Mouse (Mus musculus) liver (tissue): ENCODE results near the gene Hopx.
A peak's percentile ranks its signal among the peaks of the same experiment; 100 is the strongest.
"Not testable (repeated sequence)": the region's sequence is repeated elsewhere in the genome, so short reads cannot be mapped to it uniquely, and the experiment has no call there.

Experiments used
- DNase-seq: peaks from one replicate; pipeline ENCODE4 v3.0.0-alpha.2; 2020; ENCODE audit warnings: mixed read lengths

Hopx gene

DNA sequence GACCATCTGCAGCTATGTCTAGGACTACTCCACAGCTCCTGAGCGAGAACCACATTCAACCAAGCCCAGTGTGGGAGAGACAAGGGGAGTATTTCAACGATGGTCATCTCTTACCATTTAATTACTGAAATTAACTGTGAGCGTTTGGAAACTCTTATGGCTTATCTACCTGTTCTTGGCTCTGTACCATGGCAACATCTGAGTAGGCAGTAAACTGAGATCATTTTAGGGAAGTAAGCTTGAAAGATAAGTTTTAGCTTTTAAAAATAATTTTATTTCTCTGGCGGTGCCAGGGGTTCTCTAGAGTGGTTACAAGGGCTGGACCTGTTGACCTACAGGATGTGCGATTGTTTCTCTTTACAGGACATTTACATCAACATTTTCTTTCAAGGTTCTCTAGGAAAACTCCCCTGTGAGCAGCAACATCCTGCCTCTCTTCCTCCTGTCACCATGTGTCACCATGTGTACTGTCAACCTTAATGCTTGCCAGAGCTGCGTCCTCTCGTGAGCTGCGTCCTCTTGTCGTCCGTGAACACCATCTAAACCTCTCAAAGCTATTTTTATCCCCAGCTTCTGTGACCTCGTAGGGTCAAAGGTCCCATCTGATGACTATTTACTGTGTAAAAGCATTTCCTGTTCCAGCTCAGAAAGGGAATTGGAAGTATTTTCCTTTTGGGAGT, 15.5 kb downstream of the Hopx start:
- no peak for DNase-seq

DNA sequence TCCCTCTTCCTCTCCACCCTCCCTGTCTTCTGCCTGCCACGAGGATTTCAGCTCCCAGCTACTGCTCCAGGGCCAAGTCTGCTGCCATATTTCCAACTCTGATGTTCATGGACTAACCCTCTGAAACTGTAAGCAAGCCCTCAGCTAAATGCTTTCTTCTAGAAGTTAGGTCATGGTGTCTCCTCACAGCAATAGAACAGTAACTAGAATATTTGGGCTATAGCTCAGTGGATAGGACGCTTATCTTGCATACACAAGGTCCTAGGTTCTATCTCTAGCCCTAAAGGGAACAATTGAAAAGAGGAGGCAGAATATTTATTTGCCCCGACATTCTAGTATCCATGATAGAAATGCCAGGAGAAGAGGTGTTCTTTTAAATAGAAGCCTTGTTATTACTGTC, 16.0 kb downstream of the Hopx start:
- no peak for DNase-seq

DNA sequence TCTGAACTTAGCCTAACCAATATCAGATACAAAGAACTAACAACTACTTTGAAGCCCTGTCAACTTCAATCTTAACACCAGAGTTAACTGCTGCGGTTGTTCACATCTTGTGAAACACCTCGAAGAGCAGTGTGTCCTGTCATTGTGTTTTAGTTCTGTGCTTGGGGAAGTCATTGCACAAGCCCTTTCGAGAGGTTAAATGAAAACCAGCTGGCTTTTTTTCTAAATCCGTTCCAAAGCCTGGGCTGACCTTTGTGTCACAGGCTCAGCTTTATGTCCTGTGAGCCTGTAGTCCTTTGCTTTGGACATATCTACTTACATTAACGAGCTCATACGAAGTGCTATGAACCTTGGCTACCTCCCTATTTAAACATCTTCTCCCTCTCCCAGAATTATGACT, 17.2 kb downstream of the Hopx start:
- no peak for DNase-seq

DNA sequence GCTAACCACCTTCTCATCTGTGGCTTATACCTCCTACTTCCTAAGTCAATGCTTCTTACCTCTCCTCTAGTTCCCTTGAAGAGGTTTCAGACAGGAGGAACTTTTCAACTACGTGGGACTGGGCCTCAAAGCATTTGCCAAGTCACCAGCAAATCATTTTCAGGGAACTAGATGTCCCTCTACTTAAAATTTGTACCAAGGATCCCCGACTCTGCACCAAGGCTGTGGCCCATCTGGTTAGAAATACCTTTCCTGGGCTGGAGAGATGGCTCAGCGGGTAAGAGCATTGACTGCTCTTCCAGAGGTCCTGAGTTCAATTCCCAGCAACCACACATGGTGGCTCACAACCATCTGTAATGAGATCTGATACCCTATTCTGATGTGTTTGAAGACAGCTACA, 18.7 kb downstream of the Hopx start:
- not testable (repeated sequence) for DNase-seq

DNA sequence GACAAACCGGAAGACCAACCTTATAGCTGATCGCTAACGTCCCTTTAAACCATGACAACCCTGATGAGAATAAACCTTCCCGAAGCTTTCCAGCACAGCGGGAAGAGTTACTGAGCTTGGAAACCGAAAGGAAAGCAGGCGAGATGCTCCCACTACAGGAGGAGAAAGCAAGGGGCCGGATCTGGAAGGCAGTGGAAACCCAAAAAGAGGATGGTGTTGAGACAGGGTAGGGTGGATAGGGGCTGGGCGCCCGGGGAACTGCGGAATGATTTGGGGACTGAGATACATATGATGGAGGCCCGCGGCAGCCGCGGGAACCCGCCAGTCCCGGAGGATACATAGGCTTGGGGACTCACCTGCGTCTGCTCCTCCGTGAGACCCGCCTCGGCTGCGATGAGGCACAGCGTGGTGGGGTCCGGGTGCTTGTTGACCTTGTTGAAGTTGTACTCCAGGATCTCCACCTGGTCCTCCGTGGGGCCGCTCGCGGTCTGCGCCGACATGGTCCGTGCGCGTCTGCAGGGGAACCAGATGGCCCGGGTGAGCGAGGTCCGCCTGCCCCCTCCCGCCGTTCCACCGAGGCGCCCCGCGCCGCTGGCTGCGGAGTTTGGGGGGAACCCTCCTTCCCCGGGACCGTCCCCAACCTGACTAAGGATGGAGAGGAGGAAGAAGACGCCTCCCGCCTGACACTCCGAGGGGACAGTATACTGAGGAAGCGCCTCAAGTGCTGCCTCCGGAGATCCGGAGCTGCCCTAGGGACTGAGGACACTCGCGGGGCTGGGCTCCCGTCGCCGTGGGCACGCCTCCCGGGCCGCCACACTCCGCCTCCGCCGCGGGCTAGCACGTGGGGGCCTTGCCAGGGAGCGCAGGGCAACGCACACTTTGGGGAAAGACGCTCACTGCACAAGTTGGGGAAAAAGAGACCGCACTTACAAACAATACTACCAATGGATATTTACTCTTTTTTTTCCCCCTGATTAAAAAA, 20.1 kb downstream of the Hopx start:
- DNase-seq: peak; percentile 58

DNA sequence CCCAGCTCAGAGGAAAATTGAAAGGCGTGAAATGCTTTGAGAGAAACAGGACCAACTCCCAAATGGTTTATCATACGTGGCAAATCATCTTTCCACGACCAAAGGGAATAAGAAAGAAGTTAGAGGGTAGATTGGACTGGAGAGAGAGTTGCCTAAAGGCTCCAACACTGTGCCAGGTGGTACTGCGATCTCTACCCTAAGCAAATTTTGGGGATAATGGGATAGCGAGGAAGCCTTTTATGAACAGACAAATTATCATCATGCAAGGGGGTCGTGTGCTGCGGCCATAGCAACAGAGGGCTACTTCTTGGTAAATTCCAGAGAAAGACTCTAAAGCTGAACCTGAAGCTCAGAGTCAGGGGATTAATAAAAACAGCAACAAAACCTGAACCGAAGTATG, 21.0 kb downstream of the Hopx start:
- no peak for DNase-seq

DNA sequence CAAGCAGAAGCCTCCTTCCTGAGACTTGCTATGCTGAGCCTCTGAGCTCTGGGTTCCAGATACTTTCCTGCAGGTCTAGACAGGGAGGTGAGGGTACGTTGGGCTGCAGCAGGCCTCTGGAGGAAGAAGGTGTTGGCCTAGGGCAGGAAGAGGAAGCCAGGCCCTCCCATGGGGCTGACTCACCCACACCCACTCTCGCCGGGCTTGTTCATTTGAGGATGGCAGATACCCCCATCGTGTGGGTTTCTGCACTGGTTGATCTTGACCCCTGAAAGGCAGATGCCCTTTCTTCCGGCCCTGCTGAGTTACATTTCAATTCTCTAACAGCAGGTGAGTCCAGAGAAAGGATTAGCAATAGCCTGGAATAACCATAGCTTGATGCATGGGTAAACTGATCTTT, 22.4 kb downstream of the Hopx start:
- no peak for DNase-seq

DNA sequence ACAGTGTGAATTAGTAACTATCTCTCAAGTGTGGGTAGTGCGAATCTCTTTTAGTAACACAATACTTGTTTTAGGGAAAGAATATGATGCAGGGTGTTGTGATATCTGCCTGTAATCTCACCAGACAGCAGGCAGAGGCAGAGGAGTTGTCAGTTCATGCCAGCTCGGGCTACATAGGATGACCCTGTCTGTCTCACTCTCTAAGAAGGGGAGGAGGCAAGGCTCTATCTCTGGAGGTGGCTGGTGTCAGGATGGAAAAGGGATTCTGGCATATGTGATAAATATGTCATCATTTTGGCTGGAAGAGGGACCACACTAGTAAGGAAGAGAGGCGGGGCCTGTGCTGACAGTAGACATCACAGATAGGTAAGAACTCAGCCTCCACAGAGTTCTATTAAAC, 23.0 kb downstream of the Hopx start:
- no peak for DNase-seq

DNA sequence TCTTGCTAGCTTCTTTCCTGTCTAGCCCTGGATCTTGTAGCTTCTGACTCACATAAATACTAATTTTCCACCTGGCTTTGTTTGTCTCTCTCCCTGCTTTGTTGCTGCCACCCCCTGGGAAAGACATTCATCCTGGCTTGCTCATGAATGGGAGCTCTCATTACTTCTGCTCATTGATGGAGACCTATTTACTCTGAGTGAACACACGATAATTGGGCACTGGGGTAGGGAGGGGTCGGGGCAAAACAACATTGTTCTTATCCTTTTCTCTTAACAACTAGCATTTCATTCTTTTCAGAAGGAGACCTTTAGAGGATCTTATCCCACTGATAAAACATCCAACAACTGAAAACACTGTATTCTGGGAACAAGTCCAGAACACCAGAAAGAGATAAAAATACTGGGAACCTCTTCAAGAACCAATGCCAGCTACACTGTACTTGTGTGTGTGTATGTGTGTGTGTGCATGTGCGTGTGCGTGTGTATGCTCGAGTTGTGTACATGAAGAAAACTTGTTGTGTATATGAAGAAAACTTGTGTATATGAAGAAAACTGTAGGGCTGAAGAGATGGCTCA, 24.3 kb downstream of the Hopx start:
- no peak for DNase-seq

DNA sequence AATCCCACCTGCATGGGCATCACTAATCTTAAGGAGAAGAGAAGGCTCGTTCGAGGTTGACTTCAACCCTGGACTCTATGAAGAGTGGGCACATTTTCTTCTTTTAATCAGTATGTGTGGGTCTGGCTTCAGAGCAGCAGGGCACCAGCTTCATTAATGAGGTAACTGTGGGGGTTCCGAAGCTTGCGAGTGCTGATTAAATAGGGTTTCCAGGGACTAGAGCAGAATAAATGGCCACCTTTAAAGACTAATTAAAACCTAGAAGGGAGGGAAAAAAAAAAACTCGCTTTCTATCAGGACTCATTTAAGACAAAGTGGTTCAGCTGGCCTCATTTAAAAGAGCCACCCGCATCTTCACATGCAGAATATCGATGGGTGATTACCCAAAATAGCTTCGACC, 25.0 kb downstream of the Hopx start:
- DNase-seq: no peak

DNA sequence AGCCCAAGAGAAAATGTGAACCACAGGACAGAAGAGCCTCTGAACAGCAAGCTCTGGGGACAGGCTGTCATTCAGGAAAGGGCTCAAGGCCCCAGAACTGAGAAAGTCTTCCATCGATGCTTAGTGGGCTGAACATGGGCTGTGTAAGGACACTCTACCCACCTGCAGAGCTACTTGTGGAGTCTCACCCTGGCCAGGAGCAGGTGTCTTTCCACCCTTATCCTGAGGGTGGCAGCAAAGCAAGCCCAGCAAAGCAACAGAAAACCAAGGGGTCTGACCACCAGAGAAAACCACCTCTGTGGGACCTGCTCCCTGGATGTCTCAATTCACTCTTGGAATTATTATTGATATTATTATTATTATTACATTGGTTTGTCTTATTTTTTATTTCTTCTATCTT, 25.6 kb downstream of the Hopx start:
- DNase-seq: peak; percentile 50

DNA sequence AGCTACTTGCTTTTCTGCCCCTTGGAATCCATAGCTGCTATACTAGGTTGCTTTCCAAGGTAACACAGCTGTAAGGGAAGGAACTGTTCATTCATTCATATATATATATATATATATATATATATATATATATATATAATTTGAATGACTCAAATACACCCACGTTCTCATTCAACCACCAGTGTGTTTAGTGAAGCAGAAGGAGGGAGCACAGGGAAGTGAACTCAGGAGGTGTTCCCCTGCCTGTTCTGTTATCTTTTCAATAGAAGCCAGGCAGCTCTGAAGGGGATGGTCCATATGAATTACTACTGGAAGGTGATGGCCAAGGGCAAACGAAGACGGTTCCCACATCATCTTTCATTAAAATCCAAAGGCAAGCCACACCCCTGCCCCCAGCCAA, 27.8 kb downstream of the Hopx start:
- DNase-seq: no peak

DNA sequence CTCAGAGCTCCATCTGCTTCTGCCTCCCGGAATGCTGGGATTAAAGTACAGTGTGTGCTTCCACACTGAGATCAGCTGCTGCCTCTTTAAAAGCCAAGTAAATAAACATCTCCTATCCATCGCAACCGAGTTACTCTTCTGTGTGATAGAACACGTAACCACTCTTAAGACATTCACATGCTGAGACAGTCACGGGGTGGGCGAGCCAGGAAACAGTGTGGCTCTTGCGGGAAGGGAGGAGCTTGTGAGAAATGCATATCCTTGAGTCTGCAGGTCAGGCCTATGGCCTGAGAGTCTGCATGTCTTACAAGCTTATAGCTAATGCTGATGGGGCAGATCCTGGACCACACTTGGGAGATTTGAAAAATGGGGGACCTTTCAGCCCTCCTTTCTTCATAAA, 28.4 kb downstream of the Hopx start:
- no peak for DNase-seq

DNA sequence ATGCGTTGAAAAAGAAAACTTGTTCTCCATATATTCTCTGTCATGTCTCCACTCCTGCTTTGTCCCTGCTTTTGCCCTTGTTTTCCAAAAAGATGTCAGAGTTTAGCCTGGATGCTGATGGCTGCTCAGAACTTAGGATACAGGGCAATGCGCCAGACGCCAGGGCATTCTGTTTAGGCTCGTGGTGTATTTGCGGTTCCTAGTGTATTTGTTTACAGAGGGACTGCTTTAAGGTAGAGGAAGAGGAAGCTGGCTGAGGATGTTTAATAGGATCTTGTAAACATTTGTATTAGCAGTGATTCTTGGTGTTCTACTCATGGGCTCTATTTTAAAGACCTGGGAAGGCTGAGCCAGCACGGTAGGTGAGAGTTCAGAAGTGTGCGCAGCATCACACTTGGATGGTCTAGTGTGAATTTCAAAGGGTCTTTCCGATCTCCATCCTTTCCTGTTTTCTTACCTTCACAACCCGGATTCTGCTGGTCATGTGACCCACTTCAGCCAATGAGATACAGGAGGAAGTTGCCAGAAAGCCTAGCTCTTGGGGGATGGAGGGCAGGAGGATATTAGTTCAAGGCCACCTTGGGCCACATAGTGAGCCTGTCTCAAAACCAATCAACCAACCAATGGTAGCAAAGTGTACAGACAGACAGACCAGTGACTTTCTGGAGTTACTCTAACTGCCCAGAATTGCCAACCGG, 29.0 kb downstream of the Hopx start:
- no peak for DNase-seq

DNA sequence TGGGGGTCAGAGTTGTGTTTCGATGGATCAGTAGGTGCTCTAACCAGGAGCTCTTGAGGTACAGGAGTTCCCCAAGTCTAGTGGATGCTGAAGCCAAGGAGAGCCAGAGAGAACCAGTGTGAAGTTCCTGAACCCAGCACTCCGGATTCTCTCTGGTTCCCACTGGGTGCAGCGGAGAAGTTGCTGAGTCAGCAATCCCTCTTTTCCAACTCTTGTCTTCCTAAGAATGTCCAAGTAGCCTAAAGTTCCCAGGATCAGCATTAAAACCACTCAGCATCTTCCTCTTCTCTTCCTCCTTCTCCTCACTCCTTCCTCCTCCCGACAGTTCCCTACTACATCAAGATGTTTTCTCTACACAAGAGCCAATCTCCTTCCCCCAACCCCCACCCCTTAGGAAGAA, 30.5 kb downstream of the Hopx start:
- DNase-seq: no peak

DNA sequence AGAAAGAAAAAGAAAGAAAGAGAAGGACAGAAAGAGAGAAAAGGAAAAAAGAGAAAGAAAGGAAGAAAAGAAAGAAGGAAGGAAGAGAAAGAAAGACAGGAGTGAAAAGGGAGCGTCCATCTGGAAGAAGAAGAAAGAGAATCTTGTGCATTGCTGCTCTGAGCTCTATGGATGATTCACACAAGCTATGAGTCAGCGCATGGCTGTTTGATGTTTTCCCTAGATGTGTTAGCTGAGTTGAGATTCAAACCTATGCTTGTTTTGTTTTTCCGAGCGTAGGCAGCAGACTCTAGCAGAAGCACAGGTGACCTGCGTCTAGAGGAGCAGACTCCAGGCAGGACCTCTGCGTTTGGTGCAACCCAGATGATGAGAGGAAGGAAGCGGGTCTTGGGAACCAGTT, 32.2 kb downstream of the Hopx start:
- DNase-seq: no peak

DNA sequence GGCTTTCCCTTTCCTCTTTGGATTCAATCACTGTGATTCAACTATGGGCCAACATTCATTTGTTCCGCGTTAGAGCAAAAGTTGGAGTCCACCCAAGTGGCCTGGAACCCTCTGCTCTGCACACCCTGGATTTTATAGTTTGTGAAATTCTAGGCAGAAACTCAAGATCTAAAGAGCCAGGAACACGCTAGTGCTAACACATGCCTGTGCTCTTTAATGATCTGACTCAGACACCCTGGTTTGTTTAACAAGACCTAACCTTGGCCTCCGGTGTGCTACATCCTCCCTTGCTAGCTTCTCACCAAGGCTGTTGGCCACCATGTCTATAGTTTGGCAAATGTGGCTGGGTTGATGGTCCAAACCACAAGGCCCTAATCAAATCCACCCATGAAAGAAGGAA, 34.2 kb downstream of the Hopx start:
- DNase-seq: no peak

DNA sequence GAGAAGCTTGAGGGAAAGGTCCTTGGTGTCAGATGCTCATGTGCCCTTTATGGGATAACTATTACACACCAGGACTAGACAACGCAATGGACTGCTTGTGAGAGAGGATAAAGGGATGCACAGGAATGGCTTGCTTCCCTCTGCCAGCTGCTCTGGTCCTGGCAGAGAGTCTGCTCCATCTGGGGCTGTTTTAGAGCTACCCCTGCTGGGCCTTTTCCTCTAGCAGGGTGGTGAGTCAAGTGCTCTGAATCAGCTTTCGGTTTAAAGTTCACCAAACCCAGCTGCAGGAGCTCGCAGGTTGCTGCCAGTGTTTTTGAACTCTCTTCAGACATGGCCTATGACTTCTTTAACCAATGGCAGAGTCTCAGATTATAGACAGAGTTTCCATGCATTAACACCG, 39.0 kb downstream of the Hopx start:
- no peak for DNase-seq

DNA sequence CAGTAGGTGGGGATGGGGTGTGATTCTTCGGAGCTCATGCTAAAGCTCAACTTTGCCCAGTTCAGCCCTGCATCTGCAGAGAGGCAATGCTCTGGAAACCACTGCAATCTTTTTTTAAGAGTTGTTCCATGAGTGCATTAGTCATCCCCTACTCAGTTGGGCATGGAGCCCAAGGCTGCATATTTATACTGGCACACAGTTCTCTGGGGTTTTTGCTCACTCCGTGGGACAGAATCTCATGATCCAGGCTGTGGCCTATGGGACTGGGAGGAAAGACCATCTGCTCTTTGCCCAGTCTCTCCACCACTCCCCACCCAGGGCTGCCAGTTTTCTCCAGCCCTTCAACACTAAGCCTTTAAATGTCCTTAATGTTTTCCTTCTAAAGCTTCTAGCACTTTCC, 40.0 kb downstream of the Hopx start:
- DNase-seq: no peak

DNA sequence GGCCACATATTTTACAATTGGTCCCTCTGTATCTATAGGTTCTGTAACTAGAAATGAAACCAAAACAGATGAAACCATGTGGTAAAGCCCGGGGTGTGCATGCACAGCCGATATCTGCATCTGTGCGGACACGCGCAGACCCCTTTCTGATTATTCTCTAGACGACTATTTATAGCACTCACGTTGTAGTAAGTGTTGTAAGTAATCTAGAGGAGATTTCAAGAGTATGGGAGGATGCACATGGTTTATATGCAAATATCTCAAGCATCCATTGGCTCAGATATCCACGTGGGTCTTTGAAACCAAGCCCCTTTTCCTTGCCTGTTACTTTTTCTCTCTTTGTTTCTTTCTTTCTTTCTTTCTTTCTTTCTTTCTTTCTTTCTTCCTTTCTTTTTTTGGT, 41.1 kb downstream of the Hopx start:
- no peak for DNase-seq

DNA sequence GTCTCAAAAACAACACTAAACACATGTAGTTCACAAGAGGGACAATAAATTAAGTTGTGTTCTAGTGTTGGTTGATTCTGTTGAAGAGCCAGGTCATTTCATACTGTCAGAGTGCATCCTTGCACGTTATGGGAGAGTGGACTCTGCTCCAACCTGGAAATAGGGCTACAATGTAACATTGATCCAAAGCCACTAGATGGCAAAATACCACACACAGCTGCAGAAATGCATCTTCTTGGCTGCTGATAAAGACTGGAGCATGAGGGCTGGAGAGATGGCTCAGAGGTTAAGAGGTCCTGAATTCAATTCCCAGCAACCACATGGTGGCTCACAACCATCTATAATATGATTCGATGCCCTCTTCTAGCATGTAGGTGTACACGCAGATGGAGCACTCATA, 43.3 kb downstream of the Hopx start:
- DNase-seq: no peak

DNA sequence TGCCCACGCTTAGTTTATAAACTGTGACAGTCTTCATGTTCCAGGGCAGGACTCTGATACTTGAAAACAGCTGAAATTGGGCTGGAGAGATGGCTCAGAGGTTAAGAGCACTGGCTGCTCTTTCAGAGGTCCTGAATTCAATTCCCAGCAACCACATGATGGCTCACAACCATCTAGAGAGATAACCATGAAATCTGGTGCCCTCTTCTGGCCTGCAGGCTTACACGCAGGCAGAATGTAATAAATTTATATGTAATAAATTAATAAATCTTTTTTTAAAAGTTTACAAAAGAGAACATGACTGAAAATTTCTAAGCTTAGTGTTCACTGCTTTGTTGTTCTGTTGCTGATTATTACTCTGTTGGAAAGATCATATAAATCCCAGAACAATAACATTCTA, 43.9 kb downstream of the Hopx start:
- DNase-seq: no peak

DNA sequence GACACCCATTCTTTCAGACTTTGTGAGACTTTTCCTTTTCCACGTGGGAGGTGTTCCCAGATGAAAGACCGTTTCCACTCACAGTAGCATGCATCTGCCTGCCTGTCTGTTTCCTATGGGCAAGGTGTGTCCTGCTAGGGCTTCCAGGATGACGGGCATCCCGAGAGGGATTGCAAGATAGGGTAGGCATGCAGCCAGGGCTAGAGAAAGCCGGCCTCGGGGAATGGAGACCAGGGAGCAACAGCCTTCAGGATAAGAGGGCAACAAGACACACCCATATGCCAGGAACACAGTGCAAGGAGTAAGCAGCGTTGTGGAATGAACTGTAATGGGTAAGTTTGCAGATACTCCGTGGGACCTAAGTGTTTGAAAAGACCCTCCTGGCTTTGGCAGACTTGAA, 47.6 kb downstream of the Hopx start:
- no peak for DNase-seq
